Mouse (Mus musculus) kidney, postnatal 14 days (tissue): ENCODE data around the gene Pnkd.
"Not testable (repeated sequence)": the region's sequence is repeated elsewhere in the genome, so short reads cannot be mapped to it uniquely, and the experiment has no call there.

Experiments
- DNase-seq: peaks from one replicate; pipeline ENCODE4 v3.0.0; 2022; ENCODE audit warnings: mixed read lengths

The Pnkd gene

GRCm38 (mm10) chr1:74278988-74279387 is 5.7 kb upstream of the Pnkd start:
- no peak for DNase-seq

- no peak for DNase-seq
Observed at GRCm38 (mm10) chr1:74280591-74281325, 4.0 kb upstream of the Pnkd start.

- no peak for DNase-seq
Observed at GRCm38 (mm10) chr1:74281372-74281771, 3.4 kb upstream of the Pnkd start.

- DNase-seq: no peak
Observed at GRCm38 (mm10) chr1:74281886-74282285, 2.8 kb upstream of the Pnkd start.

- DNase-seq: no peak
Observed at GRCm38 (mm10) chr1:74282896-74283625, 1.7 kb upstream of the Pnkd start.

GRCm38 (mm10) chr1:74283686-74284463 is 855 bp upstream of the Pnkd start:
- peak; percentile 80 for DNase-seq

- DNase-seq: no peak
Observed at GRCm38 (mm10) chr1:74285212-74286010, 681 bp downstream of the Pnkd start.

- not testable (repeated sequence) for DNase-seq
Observed at GRCm38 (mm10) chr1:74286869-74287607, 2.3 kb downstream of the Pnkd start.

GRCm38 (mm10) chr1:74288327-74288726 is 3.6 kb downstream of the Pnkd start:
- DNase-seq: no peak

- DNase-seq: no peak
Observed at GRCm38 (mm10) chr1:74289248-74289647, 4.5 kb downstream of the Pnkd start.

- no peak for DNase-seq
Observed at GRCm38 (mm10) chr1:74289740-74290139, 5.0 kb downstream of the Pnkd start.

GRCm38 (mm10) chr1:74290141-74290540 is 5.4 kb downstream of the Pnkd start:
- no peak for DNase-seq

- no peak for DNase-seq
Observed at GRCm38 (mm10) chr1:74292331-74293020, 7.7 kb downstream of the Pnkd start.

GRCm38 (mm10) chr1:74293306-74293960 is 8.7 kb downstream of the Pnkd start:
- no peak for DNase-seq

- DNase-seq: no peak
Observed at GRCm38 (mm10) chr1:74294090-74294643, 9.4 kb downstream of the Pnkd start.

GRCm38 (mm10) chr1:74294733-74295455 is 10.2 kb downstream of the Pnkd start:
- DNase-seq: no peak

GRCm38 (mm10) chr1:74295456-74296171 is 10.9 kb downstream of the Pnkd start:
- peak; percentile 93 for DNase-seq

GRCm38 (mm10) chr1:74296477-74296876 is 11.7 kb downstream of the Pnkd start:
- DNase-seq: no peak

- DNase-seq: peak; percentile 49
Observed at GRCm38 (mm10) chr1:74297269-74297668, 12.5 kb downstream of the Pnkd start.
